Mouse (Mus musculus) MEL (cell line): Measurements from ENCODE around the gene Kng2.
"Not testable (repeated sequence)": the region's sequence is repeated elsewhere in the genome, so short reads cannot be mapped to it uniquely, and the experiment has no call there.

Experiments used
- CHD1 ChIP-seq: IDR thresholded peaks from 2 replicates; pipeline ENCODE4 v1.6.1; 2012; ENCODE audit warnings: low read depth, mild to moderate bottlenecking, inconsistent platforms, low read length, improper control_type of control experiment
- CTCF ChIP-seq, 3 experiments: IDR thresholded peaks in 2 of 3; conservative IDR thresholded peaks in 1 of 3; 2 replicates each; pipeline ENCODE4 v1.5.1; 2011 to 2012; ENCODE audit warnings: low read length in 3 of 3, low read depth in 2 of 3, mild to moderate bottlenecking in 2 of 3, improper control_type of control experiment in 1 of 3, inconsistent platforms in 1 of 3, mixed read lengths in 1 of 3, moderate library complexity in 1 of 3; ENCODE audit not compliant: control insufficient read depth in 1 of 3, insufficient read depth in 1 of 3, poor library complexity in 1 of 3, severe bottlenecking in 1 of 3
- ELF1 ChIP-seq: IDR thresholded peaks from 2 replicates; pipeline ENCODE4 v1.6.1; 2014; ENCODE audit warnings: low read depth, mild to moderate bottlenecking, inconsistent platforms, low read length, improper control_type of control experiment, moderate library complexity
- EP300 ChIP-seq, 2 experiments: IDR thresholded peaks; 2 replicates each; pipeline ENCODE4 v1.6.1; 2011; ENCODE audit warnings: improper control_type of control experiment in 2 of 2, low read length in 2 of 2, low read depth in 1 of 2, mild to moderate bottlenecking in 1 of 2
- KAT2A ChIP-seq: conservative IDR thresholded peaks from 2 replicates; pipeline ENCODE4 v1.6.1; 2012; ENCODE audit warnings: low read depth, low read length, improper control_type of control experiment, inconsistent platforms
- MAFK ChIP-seq: IDR thresholded peaks from 2 replicates; pipeline ENCODE4 v1.6.1; 2011; ENCODE audit warnings: low read depth, mild to moderate bottlenecking, low read length, improper control_type of control experiment, borderline replicate concordance
- MAX ChIP-seq: IDR thresholded peaks from 2 replicates; pipeline ENCODE4 v1.6.1; 2011; ENCODE audit warnings: low read length, improper control_type of control experiment
- MXI1 ChIP-seq: IDR thresholded peaks from 2 replicates; pipeline ENCODE4 v1.6.1; 2011; ENCODE audit warnings: mild to moderate bottlenecking, low read depth, low read length, improper control_type of control experiment
- POLR2A ChIP-seq, 2 experiments: IDR thresholded peaks; 2 replicates each; pipeline ENCODE4 v1.6.1; 2011 to 2012; ENCODE audit warnings: low read length in 2 of 2, mild to moderate bottlenecking in 2 of 2, control low read depth in 1 of 2, improper control_type of control experiment in 1 of 2, low read depth in 1 of 2, moderate library complexity in 1 of 2; ENCODE audit not compliant: control insufficient read depth in 1 of 2, insufficient read depth in 1 of 2, poor library complexity in 1 of 2
- POLR2AphosphoS2 ChIP-seq: IDR thresholded peaks from 2 replicates; pipeline ENCODE4 v1.6.1; 2011; ENCODE audit warnings: low read length, improper control_type of control experiment
- POLR2AphosphoS5 ChIP-seq: IDR thresholded peaks from 2 replicates; pipeline ENCODE4 v1.6.1; 2012; ENCODE audit warnings: low read depth, borderline replicate concordance, mild to moderate bottlenecking, inconsistent platforms, low read length, moderate library complexity, mixed read lengths
- RCOR1 ChIP-seq: IDR thresholded peaks from 2 replicates; pipeline ENCODE4 v1.6.1; 2012; ENCODE audit warnings: low read depth, mild to moderate bottlenecking, inconsistent platforms, low read length, improper control_type of control experiment
- ZC3H11A ChIP-seq: IDR thresholded peaks from 2 replicates; pipeline ENCODE4 v1.6.1; 2012; ENCODE audit warnings: low read depth, mild to moderate bottlenecking, inconsistent platforms, low read length, improper control_type of control experiment

- not testable (repeated sequence) for TF ChIP-seq CHD1; CTCF (IDR thresholded peaks at IDR 0.05 in 2 of 3, conservative IDR thresholded peaks at IDR 0.05 in 1 of 3; ENCODE audit: control insufficient read depth in 1 of 3, insufficient read depth in 1 of 3, low read depth in 2 of 3, low read length in 3 of 3, poor library complexity in 1 of 3, severe bottlenecking in 1 of 3); MAX; POLR2A (IDR thresholded peaks at IDR 0.05; ENCODE audit: control insufficient read depth in 1 of 2, insufficient read depth in 1 of 2, low read depth in 1 of 2, low read length in 2 of 2, poor library complexity in 1 of 2); EP300 (IDR thresholded peaks at IDR 0.05; ENCODE audit: low read depth in 1 of 2, low read length in 2 of 2); POLR2AphosphoS5; RCOR1; KAT2A; POLR2AphosphoS2; MXI1; ZC3H11A; ELF1; MAFK
These were observed 8.7 kb downstream of the Kng2 start for GRCm38 (mm10) chr16:23020571-23020970.
